Mouse (Mus musculus) heart, embryonic 13.5 days (tissue): ENCODE data around the gene Syngr3. TPM values are rescaled to one million over a fixed set of nuclear protein-coding genes. Genes with fewer than 3 reads are reported as not detected.
"Not testable (repeated sequence)": the region's sequence is repeated elsewhere in the genome, so short reads cannot be mapped to it uniquely, and the experiment has no call there.

Experiments
- ATAC-seq: fragments of 200-750 bp; cut with Nextera tagmentation; 2 replicates; pipeline ENCODE4 v1.8.0; 2017; ENCODE audit warnings: moderate TSS enrichment; ENCODE audit not compliant: insufficient number of reproducible peaks, low FRiP score, low TSS enrichment; ENCODE audit errors: extremely low read depth
- H3K27ac ChIP-seq: fragments of 300-500 bp; sonication (generic); replicated peaks from 2 replicates; pipeline ENCODE4 v1.5.1; 2015; ENCODE audit warnings: moderate library complexity, mild to moderate bottlenecking, inconsistent platforms
- H3K27me3 ChIP-seq: fragments of 300-500 bp; sonication (generic); replicated peaks from 2 replicates; pipeline ENCODE4 v1.6.1; 2015; ENCODE audit warnings: mild to moderate bottlenecking, inconsistent platforms
- H3K36me3 ChIP-seq: fragments of 300-500 bp; sonication (generic); 2 replicates; pipeline ENCODE4 v1.6.1; 2015; ENCODE audit warnings: mild to moderate bottlenecking, inconsistent platforms
- H3K4me1 ChIP-seq: fragments of 300-500 bp; sonication (generic); 2 replicates; pipeline ENCODE4 v1.6.1; 2015; ENCODE audit warnings: inconsistent platforms
- H3K4me2 ChIP-seq: fragments of 300-500 bp; sonication (generic); 2 replicates; pipeline ENCODE4 v1.6.1; 2015; ENCODE audit warnings: inconsistent platforms, mild to moderate bottlenecking, moderate library complexity
- H3K4me3 ChIP-seq: fragments of 300-500 bp; sonication (generic); 2 replicates; pipeline ENCODE4 v1.5.1; 2015; ENCODE audit warnings: moderate library complexity, mild to moderate bottlenecking, inconsistent platforms
- H3K9ac ChIP-seq: fragments of 300-500 bp; sonication (generic); 2 replicates; pipeline ENCODE4 v1.6.1; 2015; ENCODE audit warnings: inconsistent platforms, mild to moderate bottlenecking, moderate library complexity
- H3K9me3 ChIP-seq: fragments of 300-500 bp; sonication (generic); 2 replicates; pipeline ENCODE4 v1.6.1; 2016; ENCODE audit warnings: inconsistent platforms
- WGBS: fragments of 180-500 bp; shearing (Covaris S2); methylation state at CpG from one replicate; pipeline ENCODE4 v1.1.7; 2015; ENCODE audit warnings: mixed read lengths; 5-methylcytosine and 5-hydroxymethylcytosine counted together
- polyA plus RNA-seq: library from polyadenylated mRNA; unstranded; fragments of >200 nt; fragmentation: Nextera tagmentation; extraction: Ambion mirVana; gene quantifications from 2 replicates; pipeline ENCODE4 v1.2.1, GENCODE M21; 2015

Syngr3 gene
- polyA plus RNA-seq, 1 experiment from 2014 or later = 0.59 TPM

DNA sequence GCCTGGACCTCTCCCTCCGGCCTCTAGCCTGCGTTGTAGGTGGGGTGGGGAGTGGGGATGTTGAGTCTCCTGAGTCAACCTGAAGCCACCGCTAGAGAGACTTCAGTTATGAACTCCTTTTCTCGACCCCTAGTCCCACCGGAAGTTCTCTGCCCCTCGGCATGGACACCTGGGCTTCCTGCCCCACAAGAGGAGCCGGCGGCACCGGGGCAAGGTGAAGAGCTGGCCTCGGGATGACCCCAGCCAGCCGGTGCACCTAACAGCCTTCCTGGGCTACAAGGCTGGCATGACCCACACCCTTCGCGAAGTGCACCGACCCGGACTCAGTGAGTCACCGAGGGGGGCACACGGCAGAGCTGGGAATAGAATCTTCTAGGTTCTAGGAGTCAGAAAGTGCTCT lies 38.4 kb upstream of the Syngr3 start:
- WGBS = 60% methylated on average over 17 of the region's 17 CpGs
- Histone ChIP-seq H3K4me2 (no peak overlapping the region), H3K36me3 (no peaks in the 10 kb centered on the region), H3K9me3 (no peaks in the 10 kb centered on the region), H3K4me1 (peaks cover 15% of the 10 kb centered on the region), H3K9ac (no peak overlapping the region), H3K27me3 (peaks cover 3% of the 10 kb centered on the region; the same call in 1 of the 2 replicates), H3K27ac (no peak overlapping the region), H3K4me3 (no peak overlapping the region)
- ATAC-seq = no peak

DNA sequence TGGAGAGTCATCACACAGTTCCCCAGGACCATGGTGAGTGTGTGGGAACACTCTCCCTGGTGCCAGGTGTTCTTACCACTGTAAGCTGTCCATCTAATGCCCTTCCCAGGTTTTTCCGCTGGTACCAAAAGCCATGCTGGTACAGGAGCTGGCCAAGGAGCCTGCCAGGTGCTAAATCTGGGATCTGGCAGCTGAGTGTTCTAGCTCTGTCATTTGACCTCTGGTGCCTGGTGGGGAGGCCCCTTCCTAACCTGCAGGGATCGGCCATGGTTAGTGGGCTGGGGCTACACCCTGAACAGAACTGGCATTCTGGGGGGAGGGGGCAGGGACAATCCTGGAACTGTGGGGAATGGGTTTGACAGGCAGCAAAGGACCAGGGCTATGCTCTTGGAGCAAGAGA lies 37.9 kb upstream of the Syngr3 start, which contains the start of gene Rpl3l:
Rpl3l (plus strand) TSS at position 203 of the 400 bp plus-strand sequence.
- 0 out of 2 replicates have a peak, but pooled peaks cover 3% of the 10 kb centered on the region for H3K27me3 ChIP-seq
- no peak within 1 kb of the TSS for H3K9ac ChIP-seq
- WGBS = 40% methylated on average over 2 of the region's 2 CpGs
- H3K36me3 ChIP-seq = peaks cover 1% of the 10 kb centered on the region
- no peak within 1 kb of the TSS for H3K4me3 ChIP-seq
- H3K9me3 ChIP-seq = no peaks in the 10 kb centered on the region
- H3K27ac ChIP-seq = no peak within 1 kb of the TSS
- H3K4me2 ChIP-seq = no peak within 1 kb of the TSS
- peaks cover 19% of the 10 kb centered on the region for H3K4me1 ChIP-seq
- no peak for ATAC-seq

DNA sequence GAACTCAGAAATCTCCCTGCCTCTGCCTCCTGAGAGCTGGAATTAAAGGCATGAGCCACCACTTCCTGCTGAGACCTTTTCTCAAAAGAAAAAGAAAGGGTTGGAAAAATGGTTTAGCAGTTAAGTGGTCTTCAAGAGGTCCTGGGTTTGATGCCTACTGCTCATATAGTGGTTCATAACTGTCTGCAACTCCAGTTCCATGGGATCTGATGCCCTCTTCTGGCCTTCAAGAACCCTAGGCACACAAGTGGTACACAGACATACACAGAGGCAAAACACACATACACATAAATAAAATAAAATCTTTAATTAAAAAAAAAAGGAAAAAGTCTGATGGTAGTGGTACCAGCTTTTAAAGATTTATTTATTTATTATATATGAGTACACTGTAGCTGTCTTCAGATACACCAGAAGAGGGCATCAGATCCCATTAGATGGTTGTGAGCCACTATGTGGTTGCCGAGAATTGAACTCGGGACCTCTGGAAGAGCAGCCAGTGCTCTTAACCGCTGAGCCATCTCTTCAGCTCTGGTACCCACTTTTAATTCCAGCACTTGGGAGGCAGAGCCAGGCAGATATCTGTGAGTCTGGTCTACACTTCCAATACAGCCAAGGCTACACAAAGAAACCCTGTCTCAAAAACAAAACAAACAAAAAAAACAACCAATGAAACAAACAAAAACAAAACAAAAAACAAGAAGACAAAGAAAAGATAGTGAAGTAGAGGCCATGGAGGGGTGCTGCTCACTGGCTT lies 36.1 kb upstream of the Syngr3 start:
- Histone ChIP-seq H3K4me1 (peaks cover 26% of the 10 kb centered on the region), H3K9ac (no peak overlapping the region), H3K36me3 (peaks cover 17% of the 10 kb centered on the region), H3K9me3 (no peaks in the 10 kb centered on the region), H3K4me3 (no peak overlapping the region), H3K27me3 (0 out of 2 replicates have a peak, but pooled peaks cover 3% of the 10 kb centered on the region), H3K4me2 (no peak overlapping the region), H3K27ac (no peak overlapping the region)
- no peak for ATAC-seq
- WGBS = 60% methylated on average over 3 of the region's 3 CpGs

DNA sequence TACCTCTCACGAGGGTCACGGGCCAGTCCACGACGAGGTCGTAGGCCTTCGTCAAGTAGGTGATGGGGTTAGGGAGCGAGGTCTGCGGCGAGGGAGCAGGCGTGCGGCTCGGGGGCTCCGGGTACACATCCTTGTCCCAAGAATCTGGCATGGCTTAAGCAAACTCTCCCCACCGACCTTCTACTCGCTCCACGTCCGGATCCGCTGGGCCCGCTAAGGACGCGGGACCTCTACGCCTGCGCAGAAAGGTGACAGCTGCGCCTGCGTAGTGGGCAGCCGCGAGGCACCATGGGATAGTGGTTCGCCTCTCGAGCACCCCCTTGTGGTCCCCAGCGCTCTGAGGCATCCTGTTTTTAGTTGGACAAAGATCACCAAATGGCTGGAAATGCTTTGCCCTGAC lies 34.4 kb upstream of the Syngr3 start, which contains the start of gene Ndufb10:
Ndufb10 (minus strand) TSS at position 295 of the 400 bp plus-strand sequence.
- H3K36me3 ChIP-seq = peaks cover 21% of the 10 kb centered on the region
- 0 out of 2 replicates have a peak, but pooled peaks cover 3% of the 10 kb centered on the region for H3K27me3 ChIP-seq
- peak within 1 kb of the TSS; percentile 92 for H3K27ac ChIP-seq
- peak; percentile 65 for ATAC-seq
- peak within 1 kb of the TSS; percentile 97 for H3K9ac ChIP-seq
- H3K4me1 ChIP-seq = peaks cover 26% of the 10 kb centered on the region
- under 1% methylated on average over 30 of the region's 30 CpGs for WGBS
- H3K4me3 ChIP-seq = peak within 1 kb of the TSS; percentile 93
- H3K4me2 ChIP-seq = peak within 1 kb of the TSS; percentile 79
- H3K9me3 ChIP-seq = no peaks in the 10 kb centered on the region

DNA sequence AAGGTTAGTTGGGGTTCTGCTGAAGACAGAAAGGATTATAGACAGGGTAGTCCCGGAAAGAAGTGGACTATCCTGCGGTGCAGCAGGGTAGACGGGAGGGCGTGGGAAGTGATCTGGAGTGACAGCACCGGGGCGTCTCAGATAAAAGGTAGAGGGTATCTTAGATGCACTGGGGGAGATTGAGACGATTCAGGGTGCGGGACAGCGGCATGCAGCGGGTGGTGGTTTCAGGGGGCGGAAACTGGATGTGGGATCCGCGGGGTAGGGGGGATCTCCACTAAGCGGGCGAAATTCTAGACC lies 34.1 kb upstream of the Syngr3 start:
- Histone ChIP-seq H3K9ac (peak overlapping the region; percentile 97), H3K36me3 (peaks cover 21% of the 10 kb centered on the region), H3K27me3 (0 out of 2 replicates have a peak, but pooled peaks cover 3% of the 10 kb centered on the region), H3K4me3 (peak overlapping the region; percentile 93), H3K4me1 (peaks cover 29% of the 10 kb centered on the region), H3K27ac (peak overlapping the region; percentile 92), H3K4me2 (peak overlapping the region; percentile 79), H3K9me3 (no peaks in the 10 kb centered on the region)
- WGBS = under 1% methylated on average over 15 of the region's 15 CpGs
- ATAC-seq = no peak

DNA sequence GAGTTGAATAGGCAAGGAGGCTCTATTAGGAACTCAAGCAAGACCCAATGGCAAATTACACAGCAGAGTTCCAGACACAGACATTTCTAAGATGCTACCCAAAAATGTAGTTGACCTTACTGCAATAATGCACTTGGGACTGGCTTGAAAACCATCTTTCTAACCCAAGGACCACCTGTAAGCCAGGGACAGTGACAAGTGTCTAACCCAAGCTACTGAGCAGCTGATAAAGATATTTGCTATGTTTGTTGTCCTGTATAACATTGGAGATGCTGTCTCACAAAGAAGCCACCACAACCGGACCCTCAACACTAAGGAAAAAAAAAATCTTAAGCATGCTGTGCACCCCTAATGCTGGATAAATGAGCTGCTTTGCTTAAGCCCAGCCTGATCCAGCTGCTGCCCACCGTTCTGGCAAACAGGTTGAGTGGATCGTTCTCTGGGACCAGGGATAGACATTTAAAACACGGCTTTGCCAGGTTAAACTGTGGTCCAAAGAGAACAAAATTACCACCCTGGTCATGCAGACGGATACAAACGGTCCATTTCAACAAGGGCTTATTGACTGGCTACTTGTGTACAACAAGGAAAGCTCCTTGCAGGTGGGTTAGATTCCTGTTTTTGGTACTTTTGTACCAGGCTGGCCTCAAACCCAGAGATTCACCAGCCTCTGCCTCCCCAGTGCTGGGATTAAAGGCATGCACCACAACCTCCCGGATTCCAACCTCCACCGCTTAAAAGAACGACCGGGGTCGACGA lies 33.5 kb upstream of the Syngr3 start:
- H3K27ac ChIP-seq = peak overlapping the region; percentile 92
- peak overlapping the region; percentile 93 for H3K4me3 ChIP-seq
- WGBS = 1% methylated on average over 12 of the region's 12 CpGs
- no peaks in the 10 kb centered on the region for H3K9me3 ChIP-seq
- peak overlapping the region; percentile 97 for H3K9ac ChIP-seq
- ATAC-seq = no peak
- H3K4me2 ChIP-seq = peak overlapping the region; percentile 79
- H3K4me1 ChIP-seq = peaks cover 33% of the 10 kb centered on the region
- 0 out of 2 replicates have a peak, but pooled peaks cover 2% of the 10 kb centered on the region for H3K27me3 ChIP-seq
- H3K36me3 ChIP-seq = peaks cover 23% of the 10 kb centered on the region

DNA sequence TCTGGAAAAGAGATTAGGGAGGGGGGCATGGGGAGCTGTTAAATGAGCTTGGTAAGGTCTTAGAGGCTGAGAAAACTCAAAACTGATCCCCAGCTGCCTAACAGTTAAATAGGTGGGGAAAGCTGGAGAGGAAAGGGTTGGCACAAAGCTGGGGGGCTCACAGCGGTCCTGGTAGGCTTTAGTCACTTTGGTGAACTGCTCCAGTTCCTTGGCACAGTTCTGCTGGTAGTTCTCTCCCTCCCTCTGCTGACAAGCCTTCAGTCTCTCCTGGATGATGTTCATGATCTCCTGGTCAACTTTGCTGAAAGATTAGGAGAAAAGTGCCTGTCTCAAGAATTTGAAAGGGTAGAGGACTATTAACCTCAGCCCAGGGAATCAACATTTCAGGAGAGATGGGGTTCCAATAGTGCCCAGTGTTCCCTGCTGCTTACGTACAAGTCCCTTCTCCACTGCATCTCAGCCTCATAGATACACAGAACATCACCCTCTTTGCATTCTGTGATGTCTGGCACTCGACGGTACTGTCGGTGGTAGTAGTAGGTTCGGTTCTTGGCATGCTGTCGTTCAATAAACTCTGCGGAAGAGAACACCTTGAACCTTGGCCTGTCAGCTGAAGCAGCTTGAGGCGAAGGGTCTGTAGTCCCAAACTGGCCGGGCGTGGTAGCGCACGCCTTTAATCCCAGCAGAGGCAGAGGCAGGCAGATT lies 32.6 kb upstream of the Syngr3 start:
- no peak for ATAC-seq
- peak overlapping the region; percentile 97 for H3K9ac ChIP-seq
- H3K9me3 ChIP-seq = no peaks in the 10 kb centered on the region
- 33% methylated on average over 13 of the region's 13 CpGs for WGBS
- H3K4me3 ChIP-seq = peak overlapping the region; percentile 93
- H3K4me2 ChIP-seq = peak overlapping the region; percentile 79
- H3K27me3 ChIP-seq = no peaks in the 10 kb centered on the region
- peaks cover 33% of the 10 kb centered on the region for H3K4me1 ChIP-seq
- H3K27ac ChIP-seq = no peak overlapping the region
- peaks cover 28% of the 10 kb centered on the region for H3K36me3 ChIP-seq

DNA sequence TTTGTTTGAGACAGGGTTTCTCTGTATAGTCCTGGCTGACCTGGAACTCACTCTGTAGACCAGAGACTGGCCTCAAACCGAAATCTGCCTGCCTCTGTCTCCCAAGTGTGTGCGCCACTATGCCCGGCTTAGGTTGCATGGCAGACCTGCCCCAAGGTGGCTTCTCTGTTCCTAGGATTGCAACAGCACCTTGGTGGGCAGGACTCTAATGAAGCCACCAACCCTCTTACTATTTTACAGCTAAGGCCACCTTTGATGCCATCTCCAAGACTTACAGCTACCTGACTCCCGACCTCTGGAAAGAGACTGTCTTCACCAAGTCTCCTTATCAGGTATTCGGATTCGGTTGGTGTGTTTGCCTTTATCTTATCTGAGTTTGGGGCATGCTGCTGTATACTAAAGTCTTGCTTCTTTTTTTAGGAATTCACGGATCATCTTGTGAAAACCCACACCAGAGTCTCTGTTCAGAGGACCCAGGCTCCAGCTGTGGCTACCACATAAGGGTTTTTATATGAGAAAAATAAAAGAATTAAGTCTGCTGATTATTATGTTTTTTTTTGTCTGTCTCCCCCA lies 31.7 kb upstream of the Syngr3 start:
- 29% methylated on average over 7 of the region's 7 CpGs for WGBS
- not testable (repeated sequence) for ATAC-seq, H3K27me3 ChIP-seq, H3K9me3 ChIP-seq
- Histone ChIP-seq H3K27ac (0 out of 2 replicates have a peak overlapping the region, but pooled peaks have one; percentile 28), H3K9ac (peak overlapping the region; percentile 97), H3K36me3 (peaks cover 35% of the 10 kb centered on the region), H3K4me2 (peak overlapping the region; percentile 79), H3K4me1 (peaks cover 33% of the 10 kb centered on the region), H3K4me3 (peak overlapping the region; percentile 93)

DNA sequence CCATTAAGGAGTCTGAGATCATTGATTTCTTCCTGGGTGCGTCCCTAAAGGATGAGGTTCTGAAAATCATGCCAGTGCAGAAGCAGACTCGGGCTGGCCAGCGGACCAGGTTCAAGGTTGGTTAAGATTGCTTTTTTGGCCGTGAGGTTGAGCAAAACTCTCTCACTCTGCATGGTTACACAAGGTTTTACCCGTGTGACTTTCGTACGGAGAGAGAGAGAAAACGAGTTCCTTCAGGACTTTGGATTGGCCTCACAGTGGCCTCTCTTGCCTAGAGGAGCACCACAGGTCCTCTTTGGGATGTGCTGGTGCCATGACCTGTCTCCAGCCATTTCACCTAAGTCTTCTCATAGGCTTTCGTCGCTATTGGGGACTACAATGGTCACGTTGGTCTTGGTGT lies 30.9 kb upstream of the Syngr3 start:
- Histone ChIP-seq H3K4me1 (peaks cover 33% of the 10 kb centered on the region), H3K4me3 (peak overlapping the region; percentile 93), H3K27ac (peak overlapping the region; percentile 82), H3K36me3 (peaks cover 42% of the 10 kb centered on the region), H3K4me2 (peak overlapping the region; percentile 79), H3K9ac (peak overlapping the region; percentile 95)
- not testable (repeated sequence) for ATAC-seq, H3K9me3 ChIP-seq, H3K27me3 ChIP-seq
- WGBS = 2% methylated on average over 11 of the region's 11 CpGs

DNA sequence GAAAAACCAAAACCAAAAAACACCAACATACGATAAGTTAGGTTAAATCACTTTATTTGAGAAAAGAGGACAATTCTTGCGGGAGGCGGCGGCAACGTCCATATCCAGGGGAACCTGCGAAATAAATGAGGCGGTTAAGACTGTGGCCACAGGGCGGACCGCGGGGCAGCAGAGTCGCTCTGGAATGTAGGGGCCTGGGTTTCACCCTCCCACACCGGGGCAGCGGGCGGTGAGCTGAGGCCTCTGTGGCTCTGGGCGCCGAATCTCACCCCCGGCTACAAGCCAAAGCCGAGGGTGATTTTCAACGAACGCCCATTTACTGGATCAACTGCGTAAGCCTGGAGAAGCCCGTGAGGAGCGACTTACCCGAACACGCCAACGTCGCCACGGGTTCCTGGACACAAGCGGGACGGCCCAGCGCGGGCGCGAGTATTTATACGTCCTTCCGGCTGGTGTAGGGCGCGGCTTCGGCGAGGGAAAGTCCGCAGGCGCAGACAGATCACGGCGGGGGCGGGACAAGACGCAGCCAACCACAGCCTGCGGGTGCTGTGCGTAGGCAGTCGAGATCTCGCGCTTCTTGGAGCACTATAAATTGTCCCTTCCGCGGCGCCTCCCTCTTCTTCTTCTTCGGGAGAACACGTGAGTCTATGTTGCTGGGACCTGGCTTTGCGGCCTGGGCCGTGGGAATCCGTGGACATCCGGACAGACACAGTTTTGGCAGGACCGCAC lies 29.9 kb upstream of the Syngr3 start:
- Histone ChIP-seq H3K27ac (peak overlapping the region; percentile 90), H3K27me3 (no peaks in the 10 kb centered on the region), H3K4me1 (peaks cover 33% of the 10 kb centered on the region), H3K4me3 (peak overlapping the region; percentile 93), H3K9ac (peak overlapping the region; percentile 98), H3K36me3 (peaks cover 47% of the 10 kb centered on the region), H3K9me3 (no peaks in the 10 kb centered on the region), H3K4me2 (peak overlapping the region; percentile 79)
- peak; percentile 96 for ATAC-seq
- under 1% methylated on average over 61 of the region's 61 CpGs for WGBS
